Mouse (Mus musculus): ENCODE measurements around the gene Arl15.

Gene Arl15

GRCm38 (mm10) chr13:113995490-113996236 is 201.4 kb downstream of the Arl15 start:
- DNase-seq: no peak

GRCm38 (mm10) chr13:113998811-113999210 is 204.5 kb downstream of the Arl15 start:
- no peak for DNase-seq

DNA sequence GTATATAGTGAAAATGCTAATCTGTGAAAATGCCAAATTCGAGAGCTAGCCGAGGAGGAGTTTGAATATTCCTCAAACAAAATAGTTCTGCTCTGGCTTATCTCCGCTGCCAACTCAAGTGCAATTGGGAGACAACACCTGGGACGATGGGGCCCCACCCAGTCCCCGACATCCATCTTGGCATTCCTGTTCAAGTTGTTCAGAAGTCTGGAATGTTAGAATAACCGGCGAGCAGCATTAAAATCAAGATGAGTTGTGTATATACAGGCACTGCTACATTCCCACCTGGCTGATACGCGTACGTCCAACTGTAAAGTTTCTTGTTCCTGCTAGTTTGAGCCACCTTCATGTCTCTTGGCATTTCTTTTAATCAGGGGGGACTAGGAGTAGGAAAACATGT is 209.2 kb downstream of the Arl15 start:
- no peak for DNase-seq

GRCm38 (mm10) chr13:114004191-114004590 is 209.9 kb downstream of the Arl15 start:
- no peak for DNase-seq

DNA sequence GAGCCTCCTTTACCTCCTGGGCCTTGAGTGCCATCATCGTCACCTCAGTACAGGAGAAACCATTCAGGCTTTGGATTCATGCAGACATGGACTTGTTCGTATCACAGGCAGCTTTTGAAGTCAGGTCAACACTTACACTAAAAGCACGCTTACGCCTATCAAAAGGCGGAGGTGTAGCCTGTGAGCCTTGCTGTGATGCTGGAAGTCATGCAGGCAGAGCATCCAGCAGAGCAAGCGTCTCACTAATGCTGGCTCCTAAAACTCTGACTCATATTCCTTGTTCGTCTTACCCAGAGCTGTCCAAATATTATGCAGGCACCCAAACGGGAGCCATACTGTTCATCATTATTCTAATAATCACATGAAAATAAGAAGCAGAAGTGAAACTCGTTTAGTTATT is 215.5 kb downstream of the Arl15 start:
- DNase-seq: peak in 1 of 2 experiments; percentile 17

GRCm38 (mm10) chr13:114010521-114010920 is 216.2 kb downstream of the Arl15 start:
- DNase-seq: no peak

- no peak for DNase-seq
Measured at GRCm38 (mm10) chr13:114011019-114011418, 216.7 kb downstream of the Arl15 start.

DNA sequence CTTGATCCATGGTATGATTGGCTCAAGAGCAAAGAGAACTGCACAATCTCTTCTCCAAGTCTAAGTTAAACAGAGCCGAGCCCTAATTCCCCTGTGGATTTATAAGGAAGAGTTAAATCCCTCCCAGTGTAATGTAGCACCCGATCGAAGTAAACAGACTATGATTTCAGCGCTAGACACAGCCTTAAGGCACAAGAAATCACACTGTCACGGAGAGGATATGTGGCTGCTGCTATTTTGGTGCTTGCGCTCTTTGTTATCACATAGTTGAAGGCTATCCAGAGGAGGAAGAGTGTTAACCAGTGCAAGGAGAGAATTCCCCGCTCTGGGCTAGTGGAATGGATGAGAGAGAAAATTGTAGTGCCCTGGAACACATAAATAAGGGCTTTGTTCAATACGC is 223.6 kb downstream of the Arl15 start:
- no peak for DNase-seq

- DNase-seq: no peak
Measured at GRCm38 (mm10) chr13:114023541-114023940, 229.2 kb downstream of the Arl15 start.

GRCm38 (mm10) chr13:114026306-114026705 is 232.0 kb downstream of the Arl15 start:
- no peak for DNase-seq

GRCm38 (mm10) chr13:114026751-114027150 is 232.4 kb downstream of the Arl15 start:
- no peak for DNase-seq

- DNase-seq: no peak
Measured at GRCm38 (mm10) chr13:114048071-114048470, 253.8 kb downstream of the Arl15 start.

- DNase-seq: no peak
Measured at GRCm38 (mm10) chr13:114048688-114049087, 254.4 kb downstream of the Arl15 start.

GRCm38 (mm10) chr13:114051151-114051850 is 257.0 kb downstream of the Arl15 start:
- no peak for DNase-seq

GRCm38 (mm10) chr13:114052426-114053205 is 258.3 kb downstream of the Arl15 start:
- no peak for DNase-seq

GRCm38 (mm10) chr13:114053261-114053660 is 259.0 kb downstream of the Arl15 start:
- DNase-seq: no peak

DNA sequence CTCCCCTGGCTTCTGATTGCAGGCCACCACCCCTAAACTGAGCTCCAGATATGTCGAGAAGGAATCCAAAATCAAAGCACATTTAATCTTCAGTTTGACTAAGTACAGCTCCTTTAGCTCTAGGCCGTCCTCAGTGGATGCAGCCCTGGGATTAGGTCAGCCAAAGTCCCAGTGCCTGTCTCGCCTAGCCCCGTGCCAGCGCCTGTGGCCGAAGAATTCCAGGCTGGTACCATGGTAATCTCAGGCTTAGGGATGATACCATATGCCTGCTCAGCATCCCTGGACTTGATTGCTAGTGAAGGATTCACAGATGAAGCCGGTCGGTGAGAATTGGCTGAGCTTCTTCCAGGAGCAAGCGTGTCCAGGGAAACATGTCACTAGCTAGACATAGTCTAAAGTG is 261.4 kb downstream of the Arl15 start:
- peak; percentile 31 to 48 for DNase-seq

DNA sequence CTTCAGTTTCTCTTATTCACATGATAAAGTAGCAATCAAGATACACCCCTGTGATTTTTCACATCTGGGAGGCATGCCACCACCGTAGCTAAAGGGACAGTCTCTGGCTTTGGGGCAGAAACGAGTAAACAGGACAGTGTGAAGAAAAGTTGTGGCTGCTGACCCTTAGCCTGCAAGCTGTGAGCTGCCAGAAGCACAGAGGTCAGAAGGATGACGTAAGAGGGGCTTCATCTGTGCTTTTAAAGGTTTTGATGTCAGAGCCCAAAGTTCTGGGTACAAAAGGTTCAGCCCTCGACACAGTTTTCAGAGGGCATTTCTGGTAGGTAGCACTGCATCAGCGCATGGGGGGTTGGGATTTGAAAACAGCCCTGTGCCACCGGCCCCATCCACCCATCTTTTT is 266.0 kb downstream of the Arl15 start:
- DNase-seq: no peak

GRCm38 (mm10) chr13:114061234-114061633 is 266.9 kb downstream of the Arl15 start:
- DNase-seq: no peak

- DNase-seq: no peak
Measured at GRCm38 (mm10) chr13:114064069-114064468, 269.8 kb downstream of the Arl15 start.

- no peak for DNase-seq
Measured at GRCm38 (mm10) chr13:114065012-114065411, 270.7 kb downstream of the Arl15 start.

- no peak for DNase-seq
Measured at GRCm38 (mm10) chr13:114068421-114068820, 274.1 kb downstream of the Arl15 start.

GRCm38 (mm10) chr13:114071439-114071838 is 277.1 kb downstream of the Arl15 start:
- no peak for DNase-seq

DNA sequence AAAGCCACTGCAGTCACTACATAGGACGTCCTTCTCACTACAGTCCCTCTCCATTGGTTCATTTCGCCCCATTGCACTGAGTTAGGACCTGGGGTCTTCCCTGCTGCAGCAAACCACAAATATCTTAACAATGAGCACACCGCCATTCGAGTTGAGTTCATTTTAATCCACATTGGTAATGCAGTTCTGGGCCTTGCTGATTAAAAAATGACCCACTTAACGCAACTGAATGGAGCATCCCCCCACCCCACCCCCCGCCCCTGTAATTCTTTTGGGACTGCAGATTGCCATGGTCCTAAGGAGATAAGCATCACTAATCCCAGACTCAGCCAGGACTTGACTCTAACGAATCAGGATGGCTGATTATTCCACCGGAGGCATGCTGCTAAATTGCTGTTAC is 280.2 kb downstream of the Arl15 start:
- DNase-seq: no peak
